Mouse (Mus musculus) bone marrow, adult 2 months (tissue): Measurements from ENCODE around the gene Synpo2.

Experiments used
- CTCF ChIP-seq: fragments of 200-500 bp; IDR thresholded peaks from 2 replicates; pipeline ENCODE4 v1.5.1; 2011; ENCODE audit warnings: low read length, control low read depth; ENCODE audit not compliant: control insufficient read depth, insufficient read depth
- POLR2A ChIP-seq: fragments of 200-500 bp; IDR thresholded peaks from 2 replicates; pipeline ENCODE4 v1.6.1; 2011; ENCODE audit warnings: low read depth, mild to moderate bottlenecking, control low read depth, low read length, borderline replicate concordance; ENCODE audit not compliant: control insufficient read depth

DNA sequence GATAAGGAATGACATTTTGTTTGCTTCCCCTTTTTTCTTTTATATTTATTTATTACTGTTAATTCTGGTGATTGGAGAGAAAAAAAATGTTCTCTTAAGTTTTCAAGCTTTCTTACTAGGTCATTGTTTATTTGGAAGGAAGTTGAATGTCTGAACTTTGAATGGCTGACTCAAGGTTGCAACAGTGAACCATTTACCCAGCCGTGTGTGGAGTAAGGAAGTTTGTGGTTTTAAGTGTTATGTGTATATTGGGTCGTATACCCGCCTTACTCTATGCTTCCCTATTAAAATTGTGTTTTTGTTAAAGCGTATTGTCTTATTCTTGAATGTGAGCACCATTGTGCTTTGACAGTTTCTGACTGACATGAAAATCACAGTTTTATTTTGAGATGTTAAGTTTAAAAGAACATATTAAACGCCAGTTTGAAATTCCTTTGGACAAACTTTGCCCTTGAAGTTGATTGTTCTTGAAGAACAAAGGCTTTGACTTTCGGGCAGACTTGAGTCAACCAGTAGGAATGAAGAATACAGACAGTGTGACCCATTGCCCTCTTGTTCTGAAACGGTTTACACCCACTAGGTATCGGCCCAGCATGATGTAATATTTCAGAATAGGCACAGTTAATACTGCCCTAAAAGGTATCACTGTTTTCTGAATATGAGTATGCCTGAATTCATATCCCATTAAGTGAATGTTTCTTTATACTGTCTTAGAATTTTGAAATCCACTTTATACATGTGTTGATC is 182.6 kb downstream of the Synpo2 start:
- TF ChIP-seq POLR2A (no peak), CTCF (no peak)
